Mouse (Mus musculus) neural tube, embryonic 10.5 days (tissue): ENCODE results near the gene Cish.

Experiments
- DNase-seq: peaks from one replicate; pipeline ENCODE4 v3.0.0-alpha.2; 2017; ENCODE audit warnings: low spot score; ENCODE audit errors: extremely low spot score

The Cish gene

DNA sequence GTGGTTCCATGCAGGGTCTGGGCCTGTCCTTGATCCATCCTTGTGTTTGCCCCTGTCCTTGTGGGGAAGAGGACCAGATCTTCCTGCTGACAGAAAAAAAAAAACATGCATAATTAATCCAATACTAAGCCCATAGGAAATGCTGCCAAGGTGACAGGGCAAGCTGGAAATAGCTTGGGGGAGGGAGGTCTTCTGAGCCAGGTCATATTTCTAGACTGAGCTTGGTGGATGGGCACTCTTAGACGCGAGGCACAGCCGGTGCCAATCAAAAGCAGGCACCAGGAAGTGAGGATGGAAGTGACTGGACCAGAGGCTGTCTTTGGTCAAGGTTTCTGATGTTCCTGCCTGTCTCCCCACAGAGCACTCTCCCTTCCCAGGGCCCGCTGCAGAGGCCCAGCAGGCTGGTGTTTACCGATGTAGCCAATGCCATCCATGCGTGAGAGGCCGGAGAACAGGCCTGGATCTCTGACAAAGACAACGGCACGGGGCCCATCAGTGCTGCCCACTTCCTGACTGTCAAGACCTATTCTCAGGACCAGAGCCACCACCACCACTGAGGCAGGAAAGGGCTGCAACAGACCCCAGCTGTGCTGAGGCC, 51.9 kb downstream of the Cish start:
- no peak for DNase-seq

DNA sequence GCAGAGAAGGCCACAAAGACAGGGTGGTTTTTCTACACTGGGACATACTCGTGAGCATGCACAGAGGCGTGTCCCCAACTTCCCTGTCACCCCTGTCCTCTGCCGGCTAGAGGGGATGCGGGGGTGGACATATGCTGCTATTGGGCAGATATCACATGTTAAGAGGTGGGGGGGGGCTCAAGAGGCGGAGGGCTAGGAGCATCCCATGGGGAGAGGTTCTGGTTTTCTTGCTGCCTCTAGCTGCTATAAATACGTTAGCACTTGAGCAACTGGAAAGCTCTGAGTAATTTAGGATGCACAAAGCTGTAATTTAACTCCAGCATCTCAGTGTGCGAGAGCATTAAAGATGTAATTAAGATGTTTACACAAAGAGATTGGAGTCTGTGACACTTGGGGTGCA, 53.5 kb downstream of the Cish start:
- DNase-seq: no peak
